Mouse (Mus musculus) liver, embryonic 16.5 days (tissue): ENCODE measurements around the gene Socs7. TPM values are rescaled to one million over a fixed set of nuclear protein-coding genes. Genes with fewer than 3 reads are reported as not detected.

ENCODE experiments used
- ATAC-seq: fragments of 200-750 bp; cut with Nextera tagmentation; 2 replicates; pipeline ENCODE4 v1.8.0; 2017; ENCODE audit warnings: low read depth, mild to moderate bottlenecking, moderate number of reproducible peaks, moderate library complexity
- H3K27ac ChIP-seq: fragments of 300-500 bp; sonication (generic); 2 replicates; pipeline ENCODE4 v1.5.1; 2014; ENCODE audit warnings: mild to moderate bottlenecking, low read length
- H3K27me3 ChIP-seq: fragments of 300-500 bp; sonication (generic); 2 replicates; pipeline ENCODE4 v1.6.1; 2014; ENCODE audit warnings: low read depth, low read length, mixed read lengths; ENCODE audit not compliant: control insufficient read depth, insufficient read depth
- H3K36me3 ChIP-seq: fragments of 300-500 bp; sonication (generic); 2 replicates; pipeline ENCODE4 v1.6.1; 2014; ENCODE audit warnings: mild to moderate bottlenecking; ENCODE audit not compliant: control insufficient read depth, insufficient read depth
- H3K4me1 ChIP-seq: fragments of 300-500 bp; sonication (generic); 2 replicates; pipeline ENCODE4 v1.6.1; 2014; ENCODE audit warnings: low read depth, low read length, mixed read lengths; ENCODE audit not compliant: control insufficient read depth
- H3K4me2 ChIP-seq: fragments of 300-500 bp; sonication (generic); 2 replicates; pipeline ENCODE4 v1.6.1; 2014; ENCODE audit warnings: low read depth, low read length, mixed read lengths
- H3K4me3 ChIP-seq: fragments of 300-500 bp; sonication (generic); 2 replicates; pipeline ENCODE4 v1.5.1; 2014; ENCODE audit warnings: low read depth, mild to moderate bottlenecking, low read length
- H3K9ac ChIP-seq: fragments of 300-500 bp; sonication (generic); 2 replicates; pipeline ENCODE4 v1.6.1; 2014; ENCODE audit warnings: low read depth, low read length
- H3K9me3 ChIP-seq: fragments of 300-500 bp; sonication (generic); replicated peaks from 2 replicates; pipeline ENCODE4 v1.6.1; 2016; ENCODE audit warnings: low read length; ENCODE audit not compliant: control insufficient read depth
- WGBS: fragments of 180-500 bp; shearing (Covaris S2); extraction: QIAGEN DNeasy Blood & Tissue Kit; methylation state at CpG from one replicate; pipeline ENCODE4 v1.1.7; 2014; ENCODE audit not compliant: insufficient replicate concordance; 5-methylcytosine and 5-hydroxymethylcytosine counted together
- polyA plus RNA-seq: library from polyadenylated mRNA; unstranded; fragments of >200 nt; fragmentation: Nextera tagmentation; extraction: Ambion mirVana; gene quantifications from 2 replicates; pipeline ENCODE4 v1.2.1, GENCODE M21; 2015

The Socs7 gene
- polyA plus RNA-seq, 1 experiment from 2014 or later, result 1.0 TPM

DNA sequence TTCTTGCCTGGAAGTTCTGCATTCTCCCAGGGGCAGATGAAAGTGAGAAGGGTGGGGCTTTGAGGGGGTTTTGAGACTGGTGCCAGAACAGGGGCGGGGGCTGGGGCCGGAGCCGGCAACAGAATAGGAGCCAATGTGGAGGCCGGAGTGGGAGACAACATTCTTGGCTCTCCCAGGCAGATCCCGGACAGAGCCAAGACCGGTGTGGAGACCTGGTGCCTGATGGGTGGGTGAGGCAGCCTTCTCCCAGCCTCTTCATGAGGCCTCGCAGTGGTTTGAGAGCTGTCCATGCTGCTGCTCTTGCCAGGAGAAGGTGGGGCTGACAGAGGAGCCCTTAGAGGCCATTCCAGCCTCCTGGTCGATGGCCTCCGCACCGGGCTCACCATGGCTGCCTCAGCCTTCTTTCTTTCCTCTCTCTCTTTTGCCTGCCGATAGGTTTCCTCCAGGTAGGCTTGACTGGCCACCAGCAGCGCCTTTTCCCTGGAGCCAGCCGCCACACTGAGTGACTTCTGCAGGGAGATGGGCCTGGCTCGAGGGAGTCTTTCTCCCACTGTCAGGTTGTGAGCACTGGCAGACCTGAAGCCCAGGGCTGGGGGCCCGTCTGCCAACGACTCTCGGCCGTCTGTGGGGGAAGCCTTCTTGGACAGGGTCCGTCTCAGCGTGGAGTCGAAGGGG, 23.9 kb upstream of the Socs7 start:
- peaks cover 23% of the 10 kb centered on the region for H3K27me3 ChIP-seq
- H3K9ac ChIP-seq, result no peak overlapping the region
- H3K4me2 ChIP-seq, result no peak overlapping the region
- ATAC-seq, result no peak
- H3K4me3 ChIP-seq, result no peak overlapping the region
- 51% methylated on average over 21 of the region's 21 CpGs for WGBS
- no peaks in the 10 kb centered on the region for H3K36me3 ChIP-seq
- no peaks in the 10 kb centered on the region for H3K9me3 ChIP-seq
- H3K4me1 ChIP-seq, result no peaks in the 10 kb centered on the region
- no peak overlapping the region for H3K27ac ChIP-seq

DNA sequence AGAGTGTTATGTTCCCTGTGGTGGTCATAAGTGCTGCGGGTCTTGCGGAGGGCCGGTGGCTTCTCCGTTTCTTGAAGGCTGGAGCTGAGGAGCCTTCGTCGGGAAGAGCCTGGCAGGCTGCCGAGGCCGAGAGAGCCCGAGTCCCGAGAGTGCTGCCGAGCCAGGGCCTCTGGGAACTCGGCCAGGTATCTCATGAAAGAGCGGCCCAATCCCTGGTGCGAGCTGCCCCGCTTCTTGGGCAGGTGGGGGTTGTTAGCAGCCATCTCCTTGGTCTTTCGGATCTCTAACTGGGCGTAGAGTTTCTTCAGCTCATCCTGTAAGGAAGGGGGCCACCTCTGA, 23.4 kb upstream of the Socs7 start:
- no peaks in the 10 kb centered on the region for H3K9me3 ChIP-seq
- H3K9ac ChIP-seq, result no peak overlapping the region
- H3K27ac ChIP-seq, result no peak overlapping the region
- H3K4me3 ChIP-seq, result no peak overlapping the region
- no peak overlapping the region for H3K4me2 ChIP-seq
- ATAC-seq, result no peak
- H3K4me1 ChIP-seq, result no peaks in the 10 kb centered on the region; the same call in 1 of the 2 replicates
- no peaks in the 10 kb centered on the region for H3K36me3 ChIP-seq
- WGBS, result 46% methylated on average over 17 of the region's 17 CpGs
- H3K27me3 ChIP-seq, result peaks cover 23% of the 10 kb centered on the region

- ATAC-seq, result no peak
- Histone ChIP-seq H3K36me3 (no peaks in the 10 kb centered on the region), H3K4me2 (no peak overlapping the region), H3K4me1 (no peaks in the 10 kb centered on the region; the same call in 1 of the 2 replicates), H3K9ac (no peak overlapping the region), H3K27ac (no peak overlapping the region), H3K27me3 (no peaks in the 10 kb centered on the region), H3K4me3 (no peak overlapping the region), H3K9me3 (no peaks in the 10 kb centered on the region)
- 36% methylated on average over 8 of the region's 8 CpGs for WGBS
Observed at GRCm38 (mm10) chr11:97343175-97343574, 19.2 kb upstream of the Socs7 start.

DNA sequence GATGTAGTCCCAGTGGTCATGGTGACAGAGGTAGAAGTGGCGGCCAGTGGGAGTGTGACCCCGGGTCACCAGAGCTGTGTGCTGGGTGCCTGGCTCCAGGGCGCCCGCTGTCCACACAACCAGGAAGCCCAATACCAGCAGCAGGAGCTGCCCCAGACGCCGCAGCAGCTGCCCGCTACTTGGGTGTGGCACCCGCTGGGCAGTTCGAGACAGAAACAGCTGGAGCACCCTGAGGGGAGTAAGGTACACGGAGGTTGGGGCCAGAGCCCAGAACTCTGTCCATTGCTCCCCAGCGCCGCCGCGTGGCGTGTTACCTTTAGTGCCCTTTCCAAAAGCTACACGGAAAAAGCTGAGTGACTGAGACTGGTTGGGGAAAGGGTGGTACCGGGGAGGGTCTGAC, 18.7 kb upstream of the Socs7 start:
- no peak overlapping the region for H3K27ac ChIP-seq
- H3K4me1 ChIP-seq, result no peaks in the 10 kb centered on the region; the same call in 1 of the 2 replicates
- no peaks in the 10 kb centered on the region for H3K36me3 ChIP-seq
- no peak overlapping the region for H3K9ac ChIP-seq
- H3K27me3 ChIP-seq, result no peaks in the 10 kb centered on the region
- peak overlapping the region; percentile 18; the same call in 1 of the 2 replicates for H3K4me2 ChIP-seq
- WGBS, result 28% methylated on average over 17 of the region's 17 CpGs
- 0 out of 2 replicates have a peak, but pooled peaks have one; percentile 24 for ATAC-seq
- H3K9me3 ChIP-seq, result no peaks in the 10 kb centered on the region
- H3K4me3 ChIP-seq, result no peak overlapping the region

DNA sequence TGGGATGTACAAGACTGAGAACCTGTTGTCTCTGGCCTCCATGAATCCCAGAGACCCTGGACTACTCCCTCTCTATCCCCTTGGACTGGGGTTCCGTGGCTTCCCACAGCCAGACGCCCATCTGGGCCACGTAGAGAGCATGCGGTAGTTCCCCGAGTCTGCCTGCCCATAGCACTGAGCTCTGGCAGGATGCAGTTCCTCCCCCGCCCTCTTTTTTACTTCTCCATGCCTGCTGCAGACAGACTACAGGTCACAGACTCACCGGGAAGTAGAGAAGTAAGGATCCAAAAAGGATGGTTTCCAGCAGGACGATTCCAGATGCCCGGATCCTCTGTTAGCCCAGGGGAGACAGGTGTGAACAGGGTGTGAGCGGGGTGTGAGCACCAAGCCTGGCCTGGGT, 16.9 kb upstream of the Socs7 start:
- H3K4me1 ChIP-seq, result peaks cover 2% of the 10 kb centered on the region
- H3K9me3 ChIP-seq, result no peaks in the 10 kb centered on the region
- no peak overlapping the region for H3K9ac ChIP-seq
- no peak overlapping the region for H3K4me2 ChIP-seq
- no peak overlapping the region for H3K27ac ChIP-seq
- no peaks in the 10 kb centered on the region for H3K27me3 ChIP-seq
- H3K4me3 ChIP-seq, result no peak overlapping the region
- no peaks in the 10 kb centered on the region for H3K36me3 ChIP-seq
- no peak for ATAC-seq
- WGBS, result 34% methylated on average over 10 of the region's 10 CpGs

DNA sequence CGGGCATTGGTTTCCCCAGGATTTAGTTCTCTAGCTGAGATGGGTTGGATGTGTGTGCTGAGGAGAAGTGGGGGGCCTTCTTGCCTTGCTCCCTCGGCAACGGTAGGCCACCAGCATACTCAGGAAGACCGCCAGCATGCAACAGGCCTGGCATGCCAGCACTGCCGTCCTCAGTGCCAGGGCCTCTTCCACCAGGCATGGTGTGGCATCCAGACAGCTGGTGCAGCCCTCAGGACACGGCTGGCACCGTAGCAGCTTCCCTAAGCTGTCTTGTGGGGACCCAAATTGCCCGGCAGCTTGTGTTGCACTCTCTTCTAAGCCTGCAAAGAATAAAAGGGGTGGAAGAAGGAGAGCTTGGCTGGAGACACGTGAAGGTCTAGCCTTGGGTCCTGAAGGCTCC, 16.0 kb upstream of the Socs7 start:
- no peaks in the 10 kb centered on the region for H3K36me3 ChIP-seq
- H3K27ac ChIP-seq, result no peak overlapping the region
- no peak for ATAC-seq
- no peak overlapping the region for H3K4me3 ChIP-seq
- H3K4me1 ChIP-seq, result peaks cover 2% of the 10 kb centered on the region
- H3K9me3 ChIP-seq, result no peaks in the 10 kb centered on the region
- no peaks in the 10 kb centered on the region for H3K27me3 ChIP-seq
- 53% methylated on average over 9 of the region's 9 CpGs for WGBS
- H3K9ac ChIP-seq, result no peak overlapping the region
- H3K4me2 ChIP-seq, result no peak overlapping the region

DNA sequence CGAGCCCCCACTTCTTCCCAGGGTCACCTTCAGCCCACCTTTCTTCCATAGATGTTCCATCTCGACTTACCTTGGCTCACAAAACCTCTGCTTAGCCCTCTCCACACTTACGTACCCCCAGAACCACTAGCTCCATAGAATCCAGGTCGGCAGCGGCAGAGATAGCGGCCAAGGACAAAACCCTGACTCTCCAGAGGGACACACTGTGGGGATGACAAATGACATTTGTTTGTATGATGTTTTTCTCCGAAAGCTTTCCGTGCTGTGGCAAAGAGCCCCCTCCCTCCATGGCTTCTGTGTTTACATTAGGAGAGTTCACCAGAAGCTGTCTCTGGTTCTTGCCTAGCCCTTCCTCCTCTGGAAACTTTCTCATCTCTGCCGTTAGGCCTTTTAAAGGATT, 15.1 kb upstream of the Socs7 start:
- Histone ChIP-seq H3K4me1 (peaks cover 2% of the 10 kb centered on the region), H3K27me3 (no peaks in the 10 kb centered on the region), H3K9me3 (no peaks in the 10 kb centered on the region), H3K4me2 (no peak overlapping the region), H3K4me3 (no peak overlapping the region), H3K36me3 (no peaks in the 10 kb centered on the region), H3K9ac (no peak overlapping the region), H3K27ac (no peak overlapping the region)
- 63% methylated on average over 9 of the region's 9 CpGs for WGBS
- ATAC-seq, result no peak

- H3K36me3 ChIP-seq, result no peaks in the 10 kb centered on the region
- no peak overlapping the region for H3K27ac ChIP-seq
- no peaks in the 10 kb centered on the region for H3K27me3 ChIP-seq
- H3K4me1 ChIP-seq, result peaks cover 2% of the 10 kb centered on the region
- WGBS, result 24% methylated on average over 2 of the region's 2 CpGs
- ATAC-seq, result peak; percentile 68
- no peaks in the 10 kb centered on the region for H3K9me3 ChIP-seq
- no peak overlapping the region for H3K9ac ChIP-seq
- no peak overlapping the region for H3K4me2 ChIP-seq
- H3K4me3 ChIP-seq, result no peak overlapping the region
Observed at GRCm38 (mm10) chr11:97350035-97350434, 12.3 kb upstream of the Socs7 start.

DNA sequence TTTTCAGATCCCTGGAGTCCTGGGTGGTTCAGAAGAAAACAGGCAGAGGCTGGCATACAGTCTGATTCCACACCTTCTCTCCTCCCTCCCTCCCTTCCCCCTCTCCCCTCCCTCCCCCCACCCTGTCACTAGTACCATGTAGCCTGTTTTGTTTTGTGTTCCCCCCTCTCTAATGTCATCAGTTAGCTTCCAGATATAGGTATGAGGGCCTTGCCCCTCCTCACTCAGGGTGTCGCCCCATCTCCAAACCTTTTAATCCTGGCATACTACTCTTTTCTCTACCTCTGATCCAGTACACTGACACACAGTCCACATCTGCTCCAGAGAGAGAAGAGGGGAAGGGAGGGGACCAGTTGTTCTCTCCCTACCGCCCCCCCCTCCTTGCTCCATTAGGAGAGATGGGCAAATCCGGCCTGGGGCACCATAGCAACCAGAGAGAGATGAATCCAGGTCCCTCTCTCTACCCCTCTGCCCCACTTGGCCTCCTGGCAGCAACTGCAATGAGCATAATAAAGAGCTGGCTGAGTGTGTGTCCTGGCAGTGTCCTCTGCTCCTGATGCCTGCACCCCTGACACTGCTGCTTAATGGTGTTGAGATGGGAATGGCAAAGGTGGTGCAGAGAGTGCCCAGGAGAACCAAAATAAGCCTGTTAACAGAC, 10.2 kb upstream of the Socs7 start, which contains the start of gene Gpr179:
Gene Gpr179, minus strand, starts transcription at position 51 of the 658 bp plus-strand sequence.
- no peak within 1 kb of the TSS for H3K27ac ChIP-seq
- no peak within 1 kb of the TSS for H3K9ac ChIP-seq
- no peak within 1 kb of the TSS for H3K4me2 ChIP-seq
- H3K9me3 ChIP-seq, result no peaks in the 10 kb centered on the region
- no peak within 1 kb of the TSS for H3K4me3 ChIP-seq
- no peak for ATAC-seq
- no peaks in the 10 kb centered on the region; the same call in 1 of the 2 replicates for H3K27me3 ChIP-seq
- no peaks in the 10 kb centered on the region for H3K36me3 ChIP-seq
- peaks cover 2% of the 10 kb centered on the region for H3K4me1 ChIP-seq
- 73% methylated on average over 3 of the region's 3 CpGs for WGBS
